Mouse (Mus musculus): ENCODE data around the gene Ngef. TPM values are rescaled to one million over a fixed set of nuclear protein-coding genes. Genes with fewer than 3 reads are reported as not detected.

The Ngef gene
- polyA plus RNA-seq, 1 experiment from 2014 or later = 0.34 TPM

Other genes starting within 250 kb of the Ngef start
- 30.8 and 34.9 TPM in 2 replicates for gene Gigyf2, start 246.9 kb downstream of the Ngef start, polyA plus RNA-seq (2015; fragmentation: Nextera tagmentation; extraction: Ambion mirVana)
- gene Kcnj13, start 179.1 kb downstream of the Ngef start, polyA plus RNA-seq (2015; fragmentation: Nextera tagmentation; extraction: Ambion mirVana) = 0.35 and 0.62 TPM in 2 replicates
- gene Snorc, start 103.6 kb downstream of the Ngef start, polyA plus RNA-seq (2015; fragmentation: Nextera tagmentation; extraction: Ambion mirVana) = 1.1 TPM in 1 of 2 replicates, not detected in the other
- gene Neu2, start 64.0 kb downstream of the Ngef start, polyA plus RNA-seq (2015; fragmentation: Nextera tagmentation; extraction: Ambion mirVana) = 0.53 and 2.3 TPM in 2 replicates
- 4.4 and 11.5 TPM in 2 replicates for gene Inpp5d, start 46.4 kb upstream of the Ngef start, polyA plus RNA-seq (2015; fragmentation: Nextera tagmentation; extraction: Ambion mirVana)
- 22.6 and 25.0 TPM in 2 replicates for gene Atg16l1, start 182.0 kb upstream of the Ngef start, polyA plus RNA-seq (2015; fragmentation: Nextera tagmentation; extraction: Ambion mirVana)
- gene Sag, start 229.8 kb upstream of the Ngef start, polyA plus RNA-seq (2015; fragmentation: Nextera tagmentation; extraction: Ambion mirVana) = 0.79 and 0.86 TPM in 2 replicates

All from heart, embryonic 15.5 days (tissue).